Mouse (Mus musculus): ENCODE data around the gene Erp27. TPM values are rescaled to one million over a fixed set of nuclear protein-coding genes. Genes with fewer than 3 reads are reported as not detected.

Gene Erp27
- total and polyA plus RNA-seq, 3 experiments: not detected

DNA sequence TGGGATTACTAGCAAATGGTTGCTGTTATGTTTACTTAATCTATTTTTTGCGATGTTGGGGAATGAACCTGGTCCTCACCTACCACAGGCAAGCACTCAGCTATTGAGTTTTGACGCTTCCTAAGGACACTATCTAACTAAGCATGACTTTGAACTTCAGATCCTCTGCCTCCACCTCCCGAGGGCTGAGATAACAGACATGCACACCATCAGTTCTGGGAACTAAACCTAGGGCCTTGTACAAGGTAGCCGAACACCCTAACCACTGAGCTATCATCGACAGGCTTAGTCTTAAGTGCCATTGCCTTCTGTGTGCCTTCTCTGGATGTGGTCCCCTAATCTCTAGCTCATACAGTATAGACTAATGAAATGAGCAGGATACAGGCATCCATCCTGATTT, 56.6 kb downstream of the Erp27 start:
- DNase-seq: no peak

GRCm38 (mm10) chr6:136861020-136861419, 61.0 kb downstream of the Erp27 start:
- DNase-seq: no peak

DNA sequence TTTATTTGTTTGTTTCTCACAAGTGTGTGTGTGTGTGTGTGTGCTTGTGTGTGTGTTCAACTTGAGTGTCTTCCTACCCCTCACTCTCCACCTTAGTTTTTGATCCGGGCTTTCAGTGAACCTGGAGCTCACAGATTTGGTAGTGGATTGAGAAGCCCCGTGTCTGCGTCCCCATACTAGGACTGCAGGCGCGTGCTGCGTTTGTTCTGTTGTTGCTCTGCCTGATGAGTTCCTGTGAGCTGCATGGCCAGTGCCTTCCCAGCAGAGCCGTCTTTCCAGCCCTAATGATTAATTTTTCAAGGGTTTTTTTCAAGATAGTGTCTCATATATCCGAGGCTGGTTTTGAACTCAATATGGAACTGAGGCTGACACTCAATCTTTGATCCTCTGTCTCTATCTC, 63.6 kb downstream of the Erp27 start:
- no peak for DNase-seq

- no peak for DNase-seq
Observed at GRCm38 (mm10) chr6:136857873-136858260, 64.1 kb downstream of the Erp27 start.

Other genes with a start within 250 kb of the Erp27 start
- not detected for gene Gucy2c, start 140.4 kb downstream of the Erp27 start, total RNA-seq (2021)
- gene Gucy2c, start 140.4 kb downstream of the Erp27 start, polyA plus RNA-seq (2012; rRNA removed): not detected in 2 replicates
- gene Hist4h4, start 117.8 kb downstream of the Erp27 start, total RNA-seq (2021): 10 to 100 TPM in 1 of 2 experiments, 1 to 10 TPM in 1; 6.3 to 11.6 TPM
- gene Hist4h4, start 117.8 kb downstream of the Erp27 start, polyA plus RNA-seq (2012; rRNA removed): 0.25 and 0.34 TPM in 2 replicates
- gene H2afj, start 113.9 kb downstream of the Erp27 start, total RNA-seq (2021): 100 to 1,000 TPM; 168 to 169 TPM
- gene H2afj, start 113.9 kb downstream of the Erp27 start, polyA plus RNA-seq (2012; rRNA removed): 593 and 681 TPM in 2 replicates
- gene BC049715, start 94.6 kb downstream of the Erp27 start, total RNA-seq (2021): 1 to 10 TPM in 1 of 2 experiments, under 1 TPM in 1; 0.41 to 1.1 TPM
- gene BC049715, start 94.6 kb downstream of the Erp27 start, polyA plus RNA-seq (2012; rRNA removed): 0.21 and 0.71 TPM in 2 replicates
- 10 to 100 TPM; 72.6 to 79.2 TPM for gene Wbp11, start 93.9 kb downstream of the Erp27 start, total RNA-seq (2021)
- gene Wbp11, start 93.9 kb downstream of the Erp27 start, polyA plus RNA-seq (2012; rRNA removed): 47.4 and 55.0 TPM in 2 replicates
- under 1 TPM in 1 of 2 experiments, not detected in 1; 0.23 TPM for gene Smco3, start 86.7 kb downstream of the Erp27 start, total RNA-seq (2021)
- gene Smco3, start 86.7 kb downstream of the Erp27 start, polyA plus RNA-seq (2012; rRNA removed): not detected in 2 replicates
- 1 to 10 TPM; 4.8 to 6.4 TPM for gene Art4, start 64.4 kb downstream of the Erp27 start, total RNA-seq (2021)
- gene Art4, start 64.4 kb downstream of the Erp27 start, polyA plus RNA-seq (2012; rRNA removed): 0.91 and 1.6 TPM in 2 replicates
- 100 to 1,000 TPM; 171 to 192 TPM for gene Mgp, start 46.4 kb downstream of the Erp27 start, total RNA-seq (2021)
- 227 and 304 TPM in 2 replicates for gene Mgp, start 46.4 kb downstream of the Erp27 start, polyA plus RNA-seq (2012; rRNA removed)
- 1 to 10 TPM in 1 of 2 experiments, not detected in 1; 1.7 TPM for gene Pde6h, start 1.7 kb upstream of the Erp27 start, total RNA-seq (2021)
- not detected in 2 replicates for gene Pde6h, start 1.7 kb upstream of the Erp27 start, polyA plus RNA-seq (2012; rRNA removed)
- 10 to 100 TPM; 24.7 to 32.7 TPM for gene Arhgdib, start 19.7 kb upstream of the Erp27 start, total RNA-seq (2021)
- gene Arhgdib, start 19.7 kb upstream of the Erp27 start, polyA plus RNA-seq (2012; rRNA removed): 10.5 and 12.1 TPM in 2 replicates
- gene Rerg, start 248.3 kb upstream of the Erp27 start, total RNA-seq (2021): 100 to 1,000 TPM in 1 of 2 experiments, 10 to 100 TPM in 1; 92.5 to 190 TPM
- 180 and 195 TPM in 2 replicates for gene Rerg, start 248.3 kb upstream of the Erp27 start, polyA plus RNA-seq (2012; rRNA removed)

Measured in adrenal gland, adult 2 months (tissue).